Mouse (Mus musculus) kidney, postnatal 0 days (tissue): ENCODE measurements at regions not wholly inside any gene's neighbourhood (a gene's known extent, or its start where the extent isn't known, plus 50 kb on each side); places are given as distances from the start of the nearest gene placed in this dataset.
"Not testable (repeated sequence)": the region's sequence is repeated elsewhere in the genome, so short reads cannot be mapped to it uniquely, and the experiment has no call there.

Experiments
- ATAC-seq: fragments of 200-750 bp; cut with Nextera tagmentation; replicated peaks from 2 replicates; pipeline ENCODE4 v1.8.0; 2017; ENCODE audit warnings: low read depth, moderate number of reproducible peaks, moderate TSS enrichment, moderate library complexity; ENCODE audit not compliant: low FRiP score
- DNase-seq: peaks from one replicate; pipeline ENCODE4 v3.0.0-alpha.2; 2016; ENCODE audit warnings: low spot score
- H3K27ac ChIP-seq: fragments of 300-500 bp; sonication (generic); 2 replicates; pipeline ENCODE4 v1.5.1; 2014; ENCODE audit warnings: mild to moderate bottlenecking
- H3K27me3 ChIP-seq: fragments of 300-500 bp; sonication (generic); 2 replicates; pipeline ENCODE4 v1.6.1; 2014; ENCODE audit warnings: low read length, mixed read lengths; ENCODE audit not compliant: insufficient read depth
- H3K36me3 ChIP-seq: fragments of 300-500 bp; sonication (generic); 2 replicates; pipeline ENCODE4 v1.6.1; 2014; ENCODE audit warnings: low read length, mixed read lengths; ENCODE audit not compliant: insufficient read depth
- H3K4me1 ChIP-seq: fragments of 300-500 bp; sonication (generic); replicated peaks from 2 replicates; pipeline ENCODE4 v1.6.1; 2014; ENCODE audit warnings: antibody characterized with exemption, low read length, mixed read lengths; ENCODE audit not compliant: insufficient read depth
- H3K4me2 ChIP-seq: fragments of 300-500 bp; sonication (generic); 2 replicates; pipeline ENCODE4 v1.6.1; 2014; ENCODE audit warnings: mild to moderate bottlenecking, low read length, moderate library complexity, mixed read lengths
- H3K4me3 ChIP-seq: fragments of 300-500 bp; sonication (generic); replicated peaks from 2 replicates; pipeline ENCODE4 v1.5.1; 2014; ENCODE audit warnings: low read depth, low read length
- H3K9ac ChIP-seq: fragments of 300-500 bp; sonication (generic); 2 replicates; pipeline ENCODE4 v1.6.1; 2014; ENCODE audit warnings: low read depth, low read length
- H3K9me3 ChIP-seq: fragments of 300-500 bp; sonication (generic); replicated peaks from 2 replicates; pipeline ENCODE4 v1.6.1; 2016; ENCODE audit warnings: low read length, inconsistent platforms, mixed read lengths
- CTCF ChIP-seq: IDR thresholded peaks from 2 replicates; pipeline ENCODE4 v1.5.1; 2016; ENCODE audit warnings: antibody characterized with exemption, low read depth, mild to moderate bottlenecking, moderate library complexity
- WGBS: fragments of 180-500 bp; shearing (Covaris S2); extraction: QIAGEN DNeasy Blood & Tissue Kit; methylation state at CpG from one replicate; pipeline ENCODE4 v1.1.7; 2014; 5-methylcytosine and 5-hydroxymethylcytosine counted together

- no peaks in the 10 kb centered on the region for H3K9me3 ChIP-seq
- DNase-seq (no peak), ATAC-seq (no peak)
- H3K27ac ChIP-seq, result no peak overlapping the region
- TF ChIP-seq CTCF, result no peak
- no peak overlapping the region for H3K9ac ChIP-seq
- H3K4me3 ChIP-seq, result no peak overlapping the region
- no peaks in the 10 kb centered on the region for H3K4me1 ChIP-seq
- no peaks in the 10 kb centered on the region for H3K27me3 ChIP-seq
- H3K36me3 ChIP-seq, result no peaks in the 10 kb centered on the region
- 79% methylated on average over 1 of the region's 1 CpGs for WGBS
- no peak overlapping the region for H3K4me2 ChIP-seq
These were observed 588.2 kb upstream of the Kcnd2 start for GRCm38 (mm10) chr6:20627071-20627470.

- 74% methylated on average over 3 of the region's 3 CpGs for WGBS
- no peak for TF ChIP-seq CTCF
- Histone ChIP-seq H3K36me3 (no peaks in the 10 kb centered on the region), H3K27me3 (no peaks in the 10 kb centered on the region), H3K4me3 (no peak overlapping the region), H3K9ac (no peak overlapping the region), H3K9me3 (no peaks in the 10 kb centered on the region), H3K4me1 (no peaks in the 10 kb centered on the region), H3K27ac (no peak overlapping the region), H3K4me2 (no peak overlapping the region)
- DNase-seq, result no peak
- ATAC-seq, result no peak
These were observed 575.0 kb upstream of the Kcnd2 start for GRCm38 (mm10) chr6:20640301-20640700.

GRCm38 (mm10) chr6:20641375-20641774 is 573.9 kb upstream of the Kcnd2 start:
- ATAC-seq (no peak), DNase-seq (no peak)
- Histone ChIP-seq H3K4me1 (no peaks in the 10 kb centered on the region), H3K27ac (no peak overlapping the region), H3K27me3 (no peaks in the 10 kb centered on the region), H3K4me3 (no peak overlapping the region), H3K9ac (no peak overlapping the region), H3K4me2 (no peak overlapping the region), H3K36me3 (no peaks in the 10 kb centered on the region), H3K9me3 (no peaks in the 10 kb centered on the region)
- no peak for TF ChIP-seq CTCF
- WGBS, result 71% methylated on average over 4 of the region's 4 CpGs

GRCm38 (mm10) chr6:20641851-20642250 is 573.5 kb upstream of the Kcnd2 start:
- H3K4me2 ChIP-seq, result no peak overlapping the region
- no peak overlapping the region for H3K27ac ChIP-seq
- H3K27me3 ChIP-seq, result no peaks in the 10 kb centered on the region
- TF ChIP-seq CTCF, result no peak
- no peaks in the 10 kb centered on the region for H3K4me1 ChIP-seq
- DNase-seq (no peak), ATAC-seq (no peak)
- H3K36me3 ChIP-seq, result no peaks in the 10 kb centered on the region
- no peaks in the 10 kb centered on the region for H3K9me3 ChIP-seq
- H3K9ac ChIP-seq, result no peak overlapping the region
- no peak overlapping the region for H3K4me3 ChIP-seq
- 83% methylated on average over 2 of the region's 2 CpGs for WGBS

- no peaks in the 10 kb centered on the region for H3K4me1 ChIP-seq
- no peaks in the 10 kb centered on the region for H3K9me3 ChIP-seq
- no peak overlapping the region for H3K9ac ChIP-seq
- no peak for DNase-seq
- H3K27me3 ChIP-seq, result no peaks in the 10 kb centered on the region
- WGBS, result 70% methylated on average over 1 of the region's 1 CpGs
- no peak for ATAC-seq
- no peaks in the 10 kb centered on the region for H3K36me3 ChIP-seq
- H3K27ac ChIP-seq, result no peak overlapping the region
- H3K4me3 ChIP-seq, result no peak overlapping the region
- TF ChIP-seq CTCF, result no peak
- no peak overlapping the region for H3K4me2 ChIP-seq
These were observed 558.3 kb upstream of the Kcnd2 start for GRCm38 (mm10) chr6:20657042-20657441.

- no peak overlapping the region for H3K4me3 ChIP-seq
- peak; percentile 70 for DNase-seq
- no peak overlapping the region for H3K9ac ChIP-seq
- TF ChIP-seq CTCF, result no peak
- no peaks in the 10 kb centered on the region for H3K36me3 ChIP-seq
- no peaks in the 10 kb centered on the region for H3K9me3 ChIP-seq
- no peak for ATAC-seq
- H3K4me1 ChIP-seq, result no peaks in the 10 kb centered on the region
- WGBS, result 60% methylated on average over 1 of the region's 1 CpGs
- H3K4me2 ChIP-seq, result no peak overlapping the region
- no peaks in the 10 kb centered on the region for H3K27me3 ChIP-seq
- no peak overlapping the region for H3K27ac ChIP-seq
These were observed 542.1 kb upstream of the Kcnd2 start for GRCm38 (mm10) chr6:20673219-20673618.

GRCm38 (mm10) chr6:20686447-20687238 is 528.7 kb upstream of the Kcnd2 start:
- not testable (repeated sequence) for DNase-seq, H3K27me3 ChIP-seq, H3K4me3 ChIP-seq, H3K9me3 ChIP-seq, H3K4me1 ChIP-seq, H3K36me3 ChIP-seq, H3K9ac ChIP-seq, H3K4me2 ChIP-seq, H3K27ac ChIP-seq, ATAC-seq
- 68% methylated on average over 4 of the region's 4 CpGs for WGBS

GRCm38 (mm10) chr6:20687239-20687575 is 528.1 kb upstream of the Kcnd2 start:
- not testable (repeated sequence) for ATAC-seq, H3K4me1 ChIP-seq, H3K27ac ChIP-seq, H3K4me3 ChIP-seq, H3K27me3 ChIP-seq, H3K9ac ChIP-seq, H3K4me2 ChIP-seq, DNase-seq, H3K36me3 ChIP-seq, H3K9me3 ChIP-seq
- 60% methylated on average over 1 of the region's 1 CpGs for WGBS
